Mouse (Mus musculus) layer of hippocampus, postnatal 14 days (tissue): ENCODE results near the gene Nkx2-1. TPM values are rescaled to one million over a fixed set of nuclear protein-coding genes. Genes with fewer than 3 reads are reported as not detected.
"Not testable (repeated sequence)": the region's sequence is repeated elsewhere in the genome, so short reads cannot be mapped to it uniquely, and the experiment has no call there.

Source experiments
- DNase-seq, 2 experiments: peaks; one replicate each; pipeline ENCODE4 v3.0.0; 2021 to 2022; ENCODE audit warnings: low spot score in 2 of 2, mixed read lengths in 1 of 2
- long read RNA-seq, 2 experiments: library from polyadenylated mRNA; stranded (forward); transcript quantifications; one replicate each; pipeline ENCODE4 v2.0.0; 2021
- total RNA-seq, 2 experiments: library from RNA; stranded (reverse); gene quantifications; 2 replicates each; pipeline ENCODE4 v1.2.3; 2021

Gene Nkx2-1
- total RNA-seq, result under 1 TPM; 0.62 to 0.76 TPM
- long read RNA-seq, experiment 1, partial matches to known transcripts, result 0 of 1 reads
- long read RNA-seq, experiment 1, other reads (novel, unspliced or antisense), result 0 of 1 reads
- long read RNA-seq, experiment 2, result 0 reads

DNA sequence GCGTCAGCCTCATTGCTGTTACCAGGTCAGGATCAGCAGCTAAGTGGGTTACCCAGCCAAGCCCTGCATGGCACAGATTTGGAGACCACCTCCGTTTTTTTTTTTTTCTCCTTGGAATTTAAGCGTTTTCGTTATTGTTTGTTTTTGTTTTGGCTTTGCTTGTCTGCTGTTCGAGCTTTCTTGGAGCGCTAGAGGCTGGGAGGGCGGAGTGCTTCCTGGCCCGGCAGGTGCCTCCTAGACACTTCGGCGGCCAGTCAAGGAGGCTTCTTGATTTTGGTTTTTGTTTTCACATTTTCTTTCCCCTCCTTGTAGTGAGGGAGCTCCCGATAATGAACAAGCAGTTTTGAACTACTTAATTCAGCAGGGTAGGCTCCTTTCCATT is at the start of gene Nkx2-1:
Nkx2-1 (minus strand) TSS at position 25 of the 382 bp plus-strand sequence.
- no peak for DNase-seq

DNA sequence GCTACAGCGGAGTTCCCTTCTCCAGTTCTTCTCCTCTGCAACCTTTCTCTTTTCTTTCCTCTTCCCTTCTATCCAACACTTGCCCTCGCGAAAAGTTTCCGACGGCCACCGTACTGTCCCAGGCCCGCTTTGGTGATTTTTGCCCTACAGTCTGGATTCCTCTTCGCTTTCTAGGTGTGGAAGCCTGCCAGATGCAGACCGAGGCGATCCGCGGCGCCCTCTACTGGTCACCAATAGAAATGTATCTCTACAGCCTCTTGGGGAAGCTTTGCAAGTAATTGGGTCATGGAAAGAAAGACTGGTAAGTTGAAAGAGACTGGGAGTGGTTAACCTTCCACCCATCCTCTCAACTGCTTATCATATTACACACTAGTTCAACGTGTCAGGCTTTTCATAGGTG is 4.4 kb upstream of the Nkx2-1 start:
- DNase-seq, result peak; percentile 61 to 76

DNA sequence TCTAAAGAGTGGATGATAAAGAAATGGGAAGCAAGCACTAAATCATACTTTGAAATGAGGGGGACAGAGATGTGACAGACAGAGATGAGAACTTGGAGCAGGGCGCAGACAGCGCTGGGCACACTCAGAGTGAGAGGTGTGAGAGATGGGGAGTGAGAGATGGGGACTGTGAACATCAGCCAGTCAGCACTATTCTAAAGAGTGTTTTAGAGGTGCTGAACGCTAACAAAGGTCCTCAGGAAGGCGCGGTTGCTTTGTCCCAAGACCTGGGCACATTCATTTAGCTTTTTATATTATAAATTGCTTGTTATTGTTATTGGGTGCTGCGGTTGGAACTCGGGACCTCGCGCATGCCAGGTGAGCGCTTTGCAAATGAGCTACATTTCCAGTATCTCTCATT is 3.9 kb upstream of the Nkx2-1 start:
- no peak for DNase-seq

DNA sequence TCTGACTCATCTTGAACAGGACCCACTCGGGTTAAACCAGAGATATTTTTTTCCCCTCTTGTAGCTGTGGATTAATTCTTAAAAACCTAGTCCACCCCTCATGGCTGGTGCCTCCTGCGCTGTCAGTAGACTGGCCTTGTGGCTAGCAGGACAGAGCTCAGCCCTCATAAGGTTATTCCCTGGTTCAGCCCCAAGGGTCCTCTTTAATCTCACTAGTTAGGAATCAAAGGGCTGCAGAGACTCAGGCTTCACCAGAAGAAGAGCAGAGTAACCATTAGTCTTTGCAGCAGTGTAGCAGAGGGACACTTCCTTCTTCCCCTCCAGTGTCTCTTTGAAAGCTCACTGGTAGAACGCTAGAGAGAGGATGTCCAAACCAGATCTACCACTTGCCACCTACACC is 1.9 kb upstream of the Nkx2-1 start:
- no peak for DNase-seq

DNA sequence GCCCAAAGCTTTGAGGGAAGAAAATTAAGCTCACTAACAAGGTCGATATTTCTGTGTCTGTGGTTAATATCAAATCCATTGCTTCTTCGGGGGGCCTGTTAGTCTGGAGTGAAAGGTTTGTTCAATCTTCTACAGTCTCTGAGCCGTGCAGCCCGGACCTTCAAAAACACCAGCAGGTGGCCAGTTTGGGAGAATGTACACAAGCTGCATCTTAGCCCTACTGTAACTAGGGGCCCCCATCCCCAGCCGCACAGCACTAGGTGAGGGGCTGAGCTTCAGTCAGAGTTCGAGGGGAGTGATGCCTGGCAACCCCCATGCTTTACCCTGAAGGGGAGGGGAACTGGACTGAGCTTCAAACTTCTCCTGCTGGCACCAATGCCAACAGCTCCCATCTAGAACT is 1.2 kb upstream of the Nkx2-1 start:
- DNase-seq, result no peak

DNA sequence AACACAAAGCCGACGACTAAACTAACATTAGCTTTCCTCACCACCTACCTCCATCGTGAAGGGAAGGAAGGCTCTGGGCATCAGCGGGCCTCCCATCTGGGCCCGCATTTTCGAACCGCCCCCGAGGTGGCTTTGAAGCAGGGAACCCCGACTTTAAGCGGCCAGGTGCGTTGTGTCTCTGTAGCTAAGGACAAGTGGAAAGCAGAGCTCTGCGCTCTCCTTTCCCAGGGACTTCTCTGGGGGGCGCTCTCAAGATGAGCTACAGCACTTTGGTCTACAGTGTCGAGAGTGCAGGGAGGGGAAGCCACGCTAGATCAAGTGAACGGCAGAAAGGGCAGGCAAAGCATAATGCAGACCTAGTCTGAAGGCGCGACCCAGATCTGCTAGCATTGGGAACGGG is 634 bp upstream of the Nkx2-1 start:
- DNase-seq, result no peak

DNA sequence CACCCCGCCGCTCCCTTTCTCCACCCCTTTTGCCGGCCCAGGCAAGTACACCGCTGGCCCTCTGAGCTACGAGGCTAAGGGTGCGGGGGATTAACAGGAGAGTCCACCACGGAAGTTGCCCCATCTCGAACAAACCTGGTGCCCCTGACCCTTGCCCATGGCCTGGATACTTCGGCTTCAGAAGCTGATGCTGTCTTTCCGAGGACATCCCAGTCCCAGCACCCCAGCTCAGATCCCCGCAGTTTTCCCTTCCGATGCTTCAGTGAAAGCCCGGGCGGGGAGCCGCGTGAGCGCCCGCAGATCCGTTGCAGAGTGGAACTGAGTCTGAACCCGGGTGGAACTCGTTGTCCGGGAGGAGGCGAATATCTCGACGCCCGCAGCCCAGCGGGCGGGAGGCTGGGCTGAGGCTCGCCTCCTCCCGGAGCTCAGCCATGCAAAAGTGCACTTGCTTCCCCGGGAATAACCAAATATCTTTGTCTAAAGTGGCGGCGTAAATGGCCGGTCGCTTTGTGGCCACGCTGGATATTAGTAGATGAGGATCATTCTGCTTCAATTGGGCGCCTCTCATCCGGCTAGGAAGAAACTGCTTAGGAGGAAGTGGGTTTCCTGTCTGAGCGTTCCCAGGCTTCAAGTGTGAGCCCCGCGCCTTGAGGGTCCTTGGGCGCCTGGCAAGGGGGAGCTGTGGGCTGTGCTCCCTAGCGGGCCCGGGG is 379 bp downstream of the Nkx2-1 start:
- no peak for DNase-seq

DNA sequence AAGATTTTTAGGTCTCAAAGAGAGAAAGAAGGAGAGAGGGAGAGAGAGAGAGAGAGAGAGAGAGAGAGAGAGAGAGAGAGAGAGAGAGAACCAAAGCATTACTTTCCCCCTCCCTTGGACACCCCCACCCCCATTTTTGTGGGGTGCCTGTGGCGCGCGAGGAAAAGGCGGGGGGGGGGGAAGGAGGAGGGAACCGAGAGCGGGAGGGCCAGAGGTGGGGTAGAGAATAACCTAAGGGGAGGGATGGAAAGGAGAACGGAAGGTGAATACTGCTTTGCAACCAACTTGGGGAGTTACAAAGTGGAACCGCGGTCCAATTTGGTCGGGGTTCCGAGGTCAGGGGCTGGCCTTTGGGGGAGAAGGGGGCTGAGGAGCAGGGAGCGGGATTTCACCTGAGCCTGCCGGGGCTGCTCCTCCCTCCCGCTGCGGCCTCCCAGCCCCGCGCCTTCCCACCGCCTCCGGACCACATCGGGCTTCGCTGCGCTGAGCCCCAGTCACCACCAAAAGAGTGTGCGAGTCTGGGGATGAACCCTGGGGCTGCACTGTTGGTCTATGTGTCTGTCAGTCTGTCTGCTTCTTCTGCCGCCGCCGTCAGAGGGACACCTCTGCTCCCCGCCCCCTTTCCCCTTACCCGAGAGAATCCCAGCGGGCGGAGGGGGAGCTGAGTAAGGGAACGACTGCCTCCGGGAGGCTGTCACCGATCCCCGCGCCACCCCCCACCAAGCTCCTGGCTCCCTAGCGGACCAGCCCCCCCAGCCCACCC is 1.1 kb downstream of the Nkx2-1 start:
- DNase-seq, result no peak

DNA sequence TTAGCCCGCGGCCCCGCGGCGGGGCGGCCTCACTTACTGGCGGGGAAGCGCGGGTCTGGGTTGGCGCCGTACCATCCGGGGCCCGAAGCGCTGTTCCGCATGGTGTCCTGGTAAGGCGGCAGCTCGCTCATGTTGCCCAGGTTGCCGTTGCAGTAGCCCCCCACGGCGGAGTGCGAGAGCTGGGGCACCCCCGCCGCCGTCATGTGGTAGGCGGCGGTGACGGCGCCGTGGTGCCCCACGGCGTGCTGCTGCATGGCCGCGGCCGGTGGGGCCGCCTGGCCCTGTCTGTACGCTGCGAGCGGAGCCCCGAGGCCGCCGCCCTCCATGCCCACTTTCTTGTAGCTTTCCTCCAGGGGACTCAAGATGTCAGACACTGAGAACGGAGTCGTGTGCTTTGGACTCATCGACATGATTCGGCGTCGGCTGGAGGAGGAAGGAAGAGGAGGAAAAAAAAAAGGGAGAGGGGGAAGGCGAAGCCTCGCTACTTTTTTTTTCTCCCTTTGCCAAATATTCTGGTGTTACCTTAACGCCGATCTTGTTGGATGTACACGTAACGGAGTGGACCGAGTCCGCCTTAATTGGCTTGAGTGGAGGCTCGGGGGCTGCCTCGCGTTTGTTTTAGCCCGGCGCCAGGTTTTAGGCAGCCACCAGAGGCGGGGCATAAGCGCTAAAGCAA is 1.9 kb downstream of the Nkx2-1 start:
- no peak for DNase-seq

DNA sequence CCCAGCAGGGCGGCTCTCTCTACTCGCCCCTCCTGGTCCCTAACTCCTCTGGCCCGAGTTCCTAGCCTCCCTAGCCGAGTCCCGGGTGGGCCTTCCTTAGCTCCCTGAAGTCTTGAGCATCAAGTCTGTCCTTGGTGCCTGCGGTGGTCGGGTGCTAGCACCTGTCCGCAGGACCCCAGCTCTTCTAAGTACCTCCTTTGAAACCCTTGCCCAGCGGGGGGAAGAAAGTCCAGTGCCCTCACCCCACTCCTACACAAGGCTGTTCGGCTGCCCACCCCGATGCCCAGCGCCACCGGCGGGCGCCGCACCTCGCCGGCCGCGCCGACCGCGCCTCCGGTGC is 2.4 kb downstream of the Nkx2-1 start:
- DNase-seq, result no peak

DNA sequence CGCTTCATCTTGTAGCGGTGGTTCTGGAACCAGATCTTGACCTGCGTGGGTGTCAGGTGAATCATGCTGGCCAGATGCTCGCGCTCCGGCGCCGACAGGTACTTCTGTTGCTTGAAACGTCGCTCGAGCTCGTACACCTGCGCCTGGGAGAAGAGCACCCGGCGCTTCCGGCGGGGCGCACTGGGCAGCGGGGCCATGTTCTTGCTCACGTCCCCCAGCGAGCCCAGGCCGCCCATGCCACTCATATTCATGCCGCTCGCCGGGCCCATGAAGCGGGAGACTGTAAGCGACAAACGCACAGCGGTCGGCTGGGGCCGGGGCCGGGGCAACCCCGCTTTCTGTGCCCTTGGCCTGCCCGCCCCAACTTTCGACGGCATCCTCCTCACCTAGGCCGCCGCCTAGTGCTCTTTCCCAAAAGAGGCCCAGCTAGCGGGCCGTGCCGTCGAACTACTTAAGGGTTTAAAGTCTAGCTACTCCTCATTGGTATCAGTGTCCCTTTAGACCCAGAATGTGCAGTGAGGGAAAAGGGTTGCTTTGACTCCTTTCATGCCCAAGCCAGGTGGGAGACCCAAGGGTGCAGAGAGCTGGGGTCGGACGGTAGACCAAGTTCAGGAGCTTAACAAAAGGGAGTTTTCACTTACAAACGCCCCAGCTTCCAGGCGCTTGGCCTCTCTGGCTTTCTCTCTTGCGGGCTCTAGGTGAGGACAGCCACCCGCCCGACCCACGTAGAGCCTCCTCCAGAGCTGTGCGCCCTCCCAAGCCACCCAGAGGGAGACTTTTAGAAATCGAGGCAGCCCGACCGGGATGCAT is 3.0 kb downstream of the Nkx2-1 start:
- no peak for DNase-seq

DNA sequence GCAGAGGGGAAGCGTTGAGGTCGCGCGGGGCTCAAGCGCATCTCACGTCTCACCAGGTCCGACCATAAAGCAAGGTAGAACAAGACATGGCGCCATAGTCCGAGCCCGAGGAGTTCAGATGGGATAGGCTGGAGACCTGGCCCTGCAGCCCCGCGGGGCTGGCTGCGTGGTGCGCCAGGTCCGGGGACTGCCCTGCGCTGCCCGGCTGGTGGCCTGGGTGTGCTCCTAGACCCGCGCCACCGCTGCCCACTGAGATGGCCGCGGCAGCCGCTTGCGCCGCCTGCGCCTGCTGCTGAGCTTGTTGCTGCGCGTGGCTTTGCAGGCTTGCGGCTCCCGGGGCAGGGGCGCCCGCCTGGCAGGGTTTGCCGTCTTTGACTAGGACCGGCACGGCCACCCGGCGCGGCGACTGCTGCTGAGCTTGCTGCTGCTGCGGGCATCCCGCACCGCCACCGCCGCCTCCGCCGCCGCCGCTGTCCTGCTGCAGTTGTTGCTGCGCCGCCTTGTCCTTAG is 3.7 kb downstream of the Nkx2-1 start:
- no peak for DNase-seq

DNA sequence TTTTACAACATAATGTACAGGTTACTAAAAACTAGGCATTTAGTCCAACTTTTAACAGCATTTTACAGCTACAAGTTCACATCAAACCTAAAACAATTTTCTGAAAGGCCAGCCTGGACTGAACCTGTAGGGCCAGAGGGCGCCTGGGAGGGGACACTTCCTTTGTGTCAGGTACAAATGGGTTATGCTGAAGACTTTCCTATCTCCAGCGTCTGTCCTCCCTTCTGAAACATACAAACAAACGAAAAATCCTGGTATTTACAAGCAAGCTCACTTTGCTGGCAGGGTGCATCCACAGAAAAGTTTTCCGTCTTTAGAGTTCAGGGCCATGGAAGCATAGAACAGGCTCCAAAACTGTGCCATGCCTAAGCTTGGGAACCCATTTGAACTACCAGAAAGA is 4.6 kb downstream of the Nkx2-1 start:
- no peak for DNase-seq

DNA sequence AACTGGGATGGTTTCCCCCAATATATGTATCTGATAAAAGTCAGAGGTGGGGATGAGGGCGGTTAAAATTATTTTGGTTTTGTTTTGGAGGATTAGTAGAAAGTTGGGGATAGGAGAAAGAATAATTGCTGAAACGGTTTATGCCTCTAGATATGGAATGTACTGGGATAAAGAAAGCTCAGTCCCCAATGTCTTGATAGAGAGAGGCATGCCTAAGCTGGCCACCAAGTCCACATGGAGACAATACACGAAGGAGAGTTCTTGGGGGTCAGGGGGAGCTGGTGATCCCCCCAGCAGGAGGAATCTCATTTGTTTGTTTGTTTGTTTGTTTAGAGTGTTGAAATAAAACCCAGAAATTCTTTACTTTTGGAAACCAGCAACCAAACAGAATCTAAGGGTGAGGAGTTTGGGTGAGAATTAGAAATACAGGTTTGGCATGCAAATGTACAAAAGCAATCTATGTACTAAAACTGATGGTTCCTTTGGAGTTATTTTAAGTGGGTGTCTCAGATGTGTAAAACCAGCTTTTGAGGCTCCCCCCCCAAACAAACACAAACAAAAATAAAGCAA is 5.6 kb downstream of the Nkx2-1 start:
- no peak for DNase-seq

DNA sequence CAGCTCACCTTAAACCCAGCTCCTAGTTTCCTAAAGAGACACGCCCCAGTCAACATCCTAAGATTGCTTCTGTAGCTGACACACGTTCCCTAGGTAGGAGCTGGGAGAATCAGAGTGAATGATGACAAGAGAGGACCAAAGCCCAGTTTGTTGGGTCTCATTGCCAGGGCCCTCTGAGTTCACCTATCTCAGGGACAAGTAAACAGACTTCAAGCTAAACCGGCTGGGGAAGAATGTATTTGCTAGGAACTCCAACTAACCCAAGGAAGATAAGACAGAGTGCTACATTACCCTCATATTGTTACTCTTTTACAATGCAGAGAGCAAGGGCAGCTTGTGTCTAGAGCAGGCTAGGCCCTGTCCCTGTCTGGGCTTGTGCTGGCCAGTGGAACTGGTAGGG is 6.8 kb downstream of the Nkx2-1 start:
- no peak for DNase-seq

DNA sequence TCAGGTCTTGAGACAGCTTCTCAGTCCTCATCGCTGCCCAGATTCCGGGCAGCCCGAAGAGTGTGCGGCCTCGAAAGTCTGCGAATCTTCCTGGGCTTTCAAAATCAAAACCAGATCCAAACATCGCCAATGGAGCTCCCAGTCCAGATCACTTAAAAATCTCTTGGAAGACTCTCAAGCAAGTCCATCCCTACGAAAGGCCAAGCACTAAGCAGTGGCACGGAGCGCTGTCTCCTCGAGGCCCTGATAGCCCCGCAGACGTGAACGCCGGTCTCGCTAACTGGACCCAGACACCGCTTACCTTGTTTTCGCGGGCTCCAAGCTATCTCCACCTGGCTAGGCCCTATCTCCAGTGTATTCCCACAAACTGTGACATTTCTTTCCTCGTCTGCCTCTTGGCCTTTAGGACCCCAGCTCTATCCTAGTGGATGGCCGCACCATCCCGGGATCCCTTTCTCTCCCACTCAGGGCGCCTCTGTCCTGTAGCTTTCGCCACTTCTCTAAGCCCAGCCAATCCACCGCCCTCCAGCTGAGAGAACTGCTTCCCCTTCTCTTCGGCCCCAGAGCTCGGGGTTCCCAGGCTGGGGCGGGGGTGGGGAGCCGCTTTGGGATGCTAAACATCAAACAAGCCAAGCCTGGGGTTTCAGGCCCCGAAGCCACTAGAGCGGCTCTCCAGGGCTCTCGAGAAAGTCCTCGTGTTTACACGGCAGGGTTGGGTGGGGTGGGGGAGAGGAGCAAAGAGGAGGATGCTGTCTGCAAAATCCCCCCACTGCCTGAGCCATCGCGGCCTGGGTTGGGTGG is 7.6 kb downstream of the Nkx2-1 start:
- no peak for DNase-seq

DNA sequence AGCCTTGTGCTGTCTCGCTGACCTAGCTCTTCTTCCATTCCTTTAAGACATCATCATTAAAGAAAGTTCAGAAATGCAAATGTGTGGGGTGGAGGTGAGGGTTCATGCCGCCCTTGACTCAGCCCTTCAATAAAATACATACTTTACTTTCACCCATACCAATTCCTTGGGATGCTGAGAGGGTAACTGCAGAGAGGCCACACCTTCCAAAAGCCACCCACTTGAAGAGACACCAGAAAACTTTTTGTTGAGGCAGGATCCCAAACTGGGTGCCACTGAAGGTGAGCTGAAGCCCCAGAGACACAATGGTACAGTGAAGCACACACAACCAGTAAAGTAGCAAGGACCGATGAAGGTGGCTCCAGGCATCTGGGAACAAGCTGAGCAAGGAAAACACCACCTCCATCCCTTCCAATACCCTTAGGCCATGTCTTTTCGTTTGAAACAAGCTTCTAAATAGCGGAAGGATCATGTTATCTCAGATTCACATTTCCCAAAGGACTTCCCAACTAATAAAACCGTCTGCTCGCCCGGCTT is 8.6 kb downstream of the Nkx2-1 start:
- no peak for DNase-seq

DNA sequence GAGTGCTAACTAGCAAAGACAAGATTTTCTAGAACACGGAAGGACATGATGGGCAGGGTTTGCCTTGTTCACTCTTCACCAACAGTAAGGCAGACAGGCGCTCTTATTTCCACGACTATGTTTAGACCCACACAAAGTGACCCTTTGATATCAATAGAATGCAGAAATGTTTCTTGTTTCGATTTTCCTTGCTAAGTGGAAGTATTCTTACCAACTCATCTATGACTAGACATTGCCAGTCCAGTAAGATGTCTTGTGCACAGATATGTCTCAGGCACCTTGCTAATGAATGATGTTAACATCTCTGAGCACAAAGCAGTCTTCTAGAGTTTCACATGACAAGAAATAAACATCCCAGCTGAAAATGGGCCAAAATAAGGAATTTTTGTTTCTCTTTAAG is 9.6 kb downstream of the Nkx2-1 start:
- DNase-seq, result no peak

DNA sequence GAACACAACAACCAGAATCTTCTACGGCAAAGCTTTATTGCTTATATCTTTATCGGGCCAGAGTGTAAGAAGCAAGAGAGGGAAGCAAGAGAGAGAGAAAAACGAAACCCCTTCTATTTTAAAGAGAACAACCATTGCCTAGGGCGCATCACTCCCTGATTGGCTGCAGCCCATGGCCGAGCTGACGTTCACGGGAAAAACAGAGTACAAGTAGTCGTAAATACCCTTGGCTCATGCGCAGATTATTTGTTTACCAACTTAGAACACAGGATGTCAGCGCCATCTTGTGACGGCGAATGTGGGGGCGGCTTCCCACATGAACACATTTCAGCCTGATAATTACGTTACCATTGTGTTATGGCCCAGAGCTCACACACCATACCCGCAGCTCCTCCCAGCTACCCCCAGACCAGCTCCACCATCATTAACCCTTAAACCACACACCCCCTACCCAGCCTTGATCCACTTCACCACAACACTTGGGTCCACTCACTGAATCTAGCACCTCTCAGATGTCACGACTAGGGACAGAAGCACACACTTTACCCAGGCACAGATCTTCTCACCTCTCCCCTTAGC is 11.4 kb downstream of the Nkx2-1 start:
- DNase-seq, result not testable (repeated sequence)
